Mouse (Mus musculus) adrenal gland, adult 8-10 months (tissue): ENCODE results near the gene Pick1. TPM values are rescaled to one million over a fixed set of nuclear protein-coding genes. Genes with fewer than 3 reads are reported as not detected.
"Not testable (repeated sequence)": the region's sequence is repeated elsewhere in the genome, so short reads cannot be mapped to it uniquely, and the experiment has no call there.

Source experiments
- DNase-seq: peaks from one replicate; pipeline ENCODE4 v3.0.0; 2022
- total RNA-seq, 4 experiments: library from RNA; stranded (reverse); gene quantifications; 2 replicates each; pipeline ENCODE4 v1.2.4; 2022

The Pick1 gene
- total RNA-seq, 4 experiments from 2014 or later: 18.1 to 38.0 (median 23.4) TPM

GRCm38 (mm10) chr15:79225780-79226179, 3.2 kb upstream of the Pick1 start:
- not testable (repeated sequence) for DNase-seq

- DNase-seq: no peak
Observed at GRCm38 (mm10) chr15:79235268-79235667, 6.3 kb downstream of the Pick1 start.

- DNase-seq: no peak
Observed at GRCm38 (mm10) chr15:79238036-79238435, 9.1 kb downstream of the Pick1 start.

- no peak for DNase-seq
Observed at GRCm38 (mm10) chr15:79242574-79243233, 13.7 kb downstream of the Pick1 start.

- peak; percentile 95 for DNase-seq
Observed at GRCm38 (mm10) chr15:79243234-79244042, 14.5 kb downstream of the Pick1 start.

GRCm38 (mm10) chr15:79244071-79244893, 15.3 kb downstream of the Pick1 start:
- DNase-seq: peak; percentile 61

- DNase-seq: no peak
Observed at GRCm38 (mm10) chr15:79245321-79245720, 16.3 kb downstream of the Pick1 start.

GRCm38 (mm10) chr15:79250236-79250635, 21.3 kb downstream of the Pick1 start:
- no peak for DNase-seq

GRCm38 (mm10) chr15:79251168-79251567, 22.2 kb downstream of the Pick1 start:
- no peak for DNase-seq

GRCm38 (mm10) chr15:79251781-79252491, 23.0 kb downstream of the Pick1 start:
- DNase-seq: no peak

GRCm38 (mm10) chr15:79252580-79252979, 23.6 kb downstream of the Pick1 start:
- DNase-seq: no peak

GRCm38 (mm10) chr15:79254661-79255060, 25.7 kb downstream of the Pick1 start, which contains the start of gene Slc16a8:
Gene Slc16a8, minus strand, starts transcription at chr15:79254761.
- DNase-seq: no peak

- no peak for DNase-seq
Observed at GRCm38 (mm10) chr15:79258521-79258920, 29.5 kb downstream of the Pick1 start.

- DNase-seq: no peak
Observed at GRCm38 (mm10) chr15:79261095-79261725, 32.2 kb downstream of the Pick1 start.

- DNase-seq: no peak
Observed at GRCm38 (mm10) chr15:79261757-79262156, 32.8 kb downstream of the Pick1 start.

- DNase-seq: no peak
Observed at GRCm38 (mm10) chr15:79262375-79262774, 33.4 kb downstream of the Pick1 start.

GRCm38 (mm10) chr15:79262786-79263309, 33.9 kb downstream of the Pick1 start:
- DNase-seq: no peak

- no peak for DNase-seq
Observed at GRCm38 (mm10) chr15:79263726-79264125, 34.8 kb downstream of the Pick1 start.

- DNase-seq: no peak
Observed at GRCm38 (mm10) chr15:79265384-79265783, 36.4 kb downstream of the Pick1 start.

GRCm38 (mm10) chr15:79268521-79268920, 39.5 kb downstream of the Pick1 start:
- DNase-seq: no peak
